Mouse (Mus musculus) MEL (cell line): ENCODE results near the gene Lipt1. TPM values are rescaled to one million over a fixed set of nuclear protein-coding genes. Genes with fewer than 3 reads are reported as not detected.

Source experiments
- DNase-seq: peaks from one replicate; pipeline ENCODE4 v3.0.0; 2011; ENCODE audit warnings: low read depth, low spot score
- H3K27ac ChIP-seq: 2 replicates; pipeline ENCODE4 v1.5.1; 2012; ENCODE audit warnings: low read depth, mild to moderate bottlenecking, control low read depth, low read length, moderate library complexity; ENCODE audit not compliant: control insufficient read depth
- H3K27me3 ChIP-seq, 2 experiments: fragments of 150-350 bp in 1 of 2; sonication (generic) in 1 of 2; 2 replicates each; pipeline ENCODE4 v1.6.1; 2012; ENCODE audit warnings: low read length in 2 of 2, mild to moderate bottlenecking in 2 of 2, improper control_type of control experiment in 1 of 2, moderate library complexity in 1 of 2; ENCODE audit not compliant: insufficient read depth in 2 of 2, control insufficient read depth in 1 of 2
- H3K36me3 ChIP-seq, 2 experiments: 2 replicates each; pipeline ENCODE4 v1.6.1; 2012 to 2014; ENCODE audit warnings: low read length in 2 of 2, improper control_type of control experiment in 1 of 2, inconsistent platforms in 1 of 2, mild to moderate bottlenecking in 1 of 2; ENCODE audit not compliant: insufficient read depth in 2 of 2, control insufficient read depth in 1 of 2
- H3K4me1 ChIP-seq, 2 experiments: fragments of 150-350 bp in 1 of 2; sonication (generic) in 1 of 2; 2 replicates each; pipeline ENCODE4 v1.6.1; 2012; ENCODE audit warnings: low read length in 2 of 2, improper control_type of control experiment in 1 of 2, mild to moderate bottlenecking in 1 of 2; ENCODE audit not compliant: insufficient read depth in 2 of 2, control insufficient read depth in 1 of 2
- H3K4me3 ChIP-seq, 2 experiments: fragments of 150-350 bp in 1 of 2; sonication (generic) in 1 of 2; 2 replicates each; pipeline ENCODE4 v1.5.1; 2012; ENCODE audit warnings: low read depth in 2 of 2, low read length in 2 of 2, mild to moderate bottlenecking in 2 of 2, moderate library complexity in 2 of 2, control low read depth in 1 of 2, improper control_type of control experiment in 1 of 2; ENCODE audit not compliant: control insufficient read depth in 1 of 2, insufficient read depth in 1 of 2
- H3K79me2 ChIP-seq: 2 replicates; pipeline ENCODE4 v1.6.1; 2012; ENCODE audit warnings: mild to moderate bottlenecking, low read length, moderate library complexity; ENCODE audit not compliant: control insufficient read depth, poor library complexity, insufficient read depth
- H3K9ac ChIP-seq: 2 replicates; pipeline ENCODE4 v1.6.1; 2012; ENCODE audit warnings: low read depth, mild to moderate bottlenecking, control low read depth, low read length, moderate library complexity; ENCODE audit not compliant: control insufficient read depth, poor library complexity, severe bottlenecking
- H3K9me3 ChIP-seq: fragments of 150-350 bp; sonication (generic); replicated peaks from 2 replicates; pipeline ENCODE4 v1.6.1; 2012; ENCODE audit warnings: mild to moderate bottlenecking, low read length, improper control_type of control experiment, moderate library complexity; ENCODE audit not compliant: insufficient read depth
- BHLHE40 ChIP-seq: IDR thresholded peaks from 2 replicates; pipeline ENCODE4 v1.6.1; 2012; ENCODE audit warnings: low read depth, mild to moderate bottlenecking, inconsistent platforms, low read length, improper control_type of control experiment, borderline replicate concordance
- CHD1 ChIP-seq: IDR thresholded peaks from 2 replicates; pipeline ENCODE4 v1.6.1; 2012; ENCODE audit warnings: low read depth, mild to moderate bottlenecking, inconsistent platforms, low read length, improper control_type of control experiment
- CTCF ChIP-seq, 3 experiments: IDR thresholded peaks in 2 of 3; conservative IDR thresholded peaks in 1 of 3; 2 replicates each; pipeline ENCODE4 v1.5.1; 2011 to 2012; ENCODE audit warnings: low read length in 3 of 3, low read depth in 2 of 3, mild to moderate bottlenecking in 2 of 3, improper control_type of control experiment in 1 of 3, inconsistent platforms in 1 of 3, mixed read lengths in 1 of 3, moderate library complexity in 1 of 3; ENCODE audit not compliant: control insufficient read depth in 1 of 3, insufficient read depth in 1 of 3, poor library complexity in 1 of 3, severe bottlenecking in 1 of 3
- E2F4 ChIP-seq: IDR thresholded peaks from 2 replicates; pipeline ENCODE4 v1.6.1; 2011; ENCODE audit warnings: low read depth, low read length, improper control_type of control experiment, borderline replicate concordance
- ETS1 ChIP-seq: IDR thresholded peaks from 2 replicates; pipeline ENCODE4 v1.6.1; 2012; ENCODE audit warnings: low read depth, mild to moderate bottlenecking, inconsistent platforms, low read length, improper control_type of control experiment, moderate library complexity
- KAT2A ChIP-seq: conservative IDR thresholded peaks from 2 replicates; pipeline ENCODE4 v1.6.1; 2012; ENCODE audit warnings: low read depth, low read length, improper control_type of control experiment, inconsistent platforms
- MAFK ChIP-seq: IDR thresholded peaks from 2 replicates; pipeline ENCODE4 v1.6.1; 2011; ENCODE audit warnings: low read depth, mild to moderate bottlenecking, low read length, improper control_type of control experiment, borderline replicate concordance
- MAZ ChIP-seq: IDR thresholded peaks from 2 replicates; pipeline ENCODE4 v1.6.1; 2012; ENCODE audit warnings: low read depth, mild to moderate bottlenecking, inconsistent platforms, low read length, improper control_type of control experiment
- MEF2A ChIP-seq: IDR thresholded peaks from 2 replicates; pipeline ENCODE4 v1.6.1; 2014; ENCODE audit warnings: low read depth, mild to moderate bottlenecking, inconsistent platforms, low read length, improper control_type of control experiment; ENCODE audit not compliant: poor library complexity, insufficient replicate concordance, severe bottlenecking; ENCODE audit errors: extremely low read depth
- NELFE ChIP-seq: IDR thresholded peaks from 2 replicates; pipeline ENCODE4 v1.6.1; 2011; ENCODE audit warnings: low read depth, low read length, improper control_type of control experiment
- POLR2AphosphoS2 ChIP-seq: IDR thresholded peaks from 2 replicates; pipeline ENCODE4 v1.6.1; 2011; ENCODE audit warnings: low read length, improper control_type of control experiment
- POLR2AphosphoS5 ChIP-seq: IDR thresholded peaks from 2 replicates; pipeline ENCODE4 v1.6.1; 2012; ENCODE audit warnings: low read depth, borderline replicate concordance, mild to moderate bottlenecking, inconsistent platforms, low read length, moderate library complexity, mixed read lengths
- RCOR1 ChIP-seq: IDR thresholded peaks from 2 replicates; pipeline ENCODE4 v1.6.1; 2012; ENCODE audit warnings: low read depth, mild to moderate bottlenecking, inconsistent platforms, low read length, improper control_type of control experiment
- SIN3A ChIP-seq: IDR thresholded peaks from 2 replicates; pipeline ENCODE4 v1.6.1; 2012; ENCODE audit warnings: low read length, improper control_type of control experiment, inconsistent platforms
- TAL1 ChIP-seq: IDR thresholded peaks from 2 replicates; pipeline ENCODE4 v1.6.1; 2012; ENCODE audit warnings: mild to moderate bottlenecking, inconsistent platforms, low read length, moderate library complexity, mixed read lengths
- USF1 ChIP-seq: IDR thresholded peaks from 2 replicates; pipeline ENCODE4 v1.6.1; 2014; ENCODE audit warnings: low read depth, mild to moderate bottlenecking, inconsistent platforms, low read length, improper control_type of control experiment, moderate library complexity
- USF2 ChIP-seq, 2 experiments: IDR thresholded peaks; 2 replicates each; pipeline ENCODE4 v1.6.1; 2011 to 2012; ENCODE audit warnings: improper control_type of control experiment in 2 of 2, low read length in 2 of 2, borderline replicate concordance in 1 of 2, inconsistent platforms in 1 of 2, low read depth in 1 of 2, mild to moderate bottlenecking in 1 of 2; ENCODE audit not compliant: insufficient read depth in 1 of 2
- ZKSCAN1 ChIP-seq: IDR thresholded peaks from 2 replicates; pipeline ENCODE4 v1.6.1; 2012; ENCODE audit warnings: low read depth, mild to moderate bottlenecking, inconsistent platforms, low read length, improper control_type of control experiment, moderate library complexity
- ZNF384 ChIP-seq: IDR thresholded peaks from 2 replicates; pipeline ENCODE4 v1.6.1; 2012; ENCODE audit warnings: low read depth, mild to moderate bottlenecking, inconsistent platforms, low read length, improper control_type of control experiment
- polyA plus RNA-seq, 2 experiments: library from polyadenylated mRNA; stranded (reverse) in 1 of 2; unstranded in 1 of 2; fragments of >175 nt in 1 of 2; fragments of >200 nt in 1 of 2; gene quantifications; 2 replicates each; pipeline versions ENCODE4 v1.2.1 to v1.2.4; 2012; ENCODE audit warnings: low replicate concordance in 2 of 2, low read depth in 1 of 2; ENCODE audit not compliant: insufficient read length in 2 of 2, insufficient read depth in 1 of 2, missing spikeins in 1 of 2
- total RNA-seq: library from RNA; depleted of rRNA; stranded (reverse); fragments of 300-350 nt; gene quantifications from 2 replicates; pipeline ENCODE4 v1.2.3, GENCODE M21; 2012

Gene Lipt1
- total and polyA plus RNA-seq, 3 experiments, result 7.1 to 7.9 TPM; not detected in 1

GRCm38 (mm10) chr1:37877736-37878460 is 6.4 kb downstream of the Lipt1 start:
- no peak for TF ChIP-seq NELFE
- TF ChIP-seq CHD1, result no peak
- no peak for TF ChIP-seq MEF2A
- Histone ChIP-seq H3K27ac (no peak overlapping the region), H3K36me3 (peaks cover 5% of the 10 kb centered on the region in 2 experiments)

GRCm38 (mm10) chr1:37883411-37883810 is 11.9 kb downstream of the Lipt1 start:
- no peak overlapping the region for H3K4me3 ChIP-seq
- H3K27ac ChIP-seq, result no peak overlapping the region
- H3K9me3 ChIP-seq, result no peaks in the 10 kb centered on the region
- H3K79me2 ChIP-seq, result no peaks in the 10 kb centered on the region
- H3K4me1 ChIP-seq, result 0 out of 4 replicates have a peak, but pooled peaks cover 0 to 4% of the 10 kb centered on the region in 2 experiments
- no peak for DNase-seq
- no peak for TF ChIP-seq ETS1
- TF ChIP-seq ZNF384, result peak; percentile 32; the same call in 1 of the 2 replicates
- TF ChIP-seq, all 39 proteins: peak for 1
- Histone ChIP-seq H3K27me3 (no peaks in the 10 kb centered on the region), H3K9ac (no peak overlapping the region), H3K36me3 (peaks cover 0 to 7% of the 10 kb centered on the region in 2 experiments; a peak in 2 of 4 replicates)

More at GRCm38 (mm10) chr1:37877736-37878460, 6.4 kb downstream of the Lipt1 start:
- DNase-seq, result no peak
- Histone ChIP-seq H3K9ac (no peak overlapping the region), H3K4me3 (no peak overlapping the region), H3K9me3 (no peaks in the 10 kb centered on the region), H3K27me3 (no peaks in the 10 kb centered on the region), H3K79me2 (no peaks in the 10 kb centered on the region), H3K4me1 (no peaks in the 10 kb centered on the region; a peak in 1 of 4 replicates)

DNA sequence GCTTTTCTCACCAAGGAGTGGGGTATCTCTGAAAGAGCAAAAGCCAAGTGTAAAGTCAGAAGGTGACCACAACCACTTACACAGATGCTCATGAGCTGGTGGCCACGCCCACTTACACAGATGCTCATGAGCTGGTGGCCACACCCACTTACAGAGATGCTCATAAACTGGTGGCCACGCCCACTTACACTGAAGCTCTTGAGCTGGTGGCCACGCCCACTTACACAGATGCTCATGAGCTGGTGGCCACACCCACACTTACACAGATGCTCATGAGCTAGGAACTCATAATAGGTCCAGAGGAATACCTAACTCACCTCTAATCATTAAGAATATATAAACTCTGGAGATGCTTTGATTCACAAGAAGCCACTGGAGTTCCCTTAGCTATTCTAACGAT is 12.9 kb downstream of the Lipt1 start:
- Histone ChIP-seq H3K36me3 (peaks cover 4 to 5% of the 10 kb centered on the region in 2 experiments; a peak in 3 of 4 replicates), H3K9ac (no peak overlapping the region), H3K4me1 (peaks cover 0 to 10% of the 10 kb centered on the region in 2 experiments; a peak in 1 of 4 replicates), H3K9me3 (no peaks in the 10 kb centered on the region), H3K27me3 (no peaks in the 10 kb centered on the region), H3K4me3 (no peak overlapping the region), H3K79me2 (peaks cover 5% of the 10 kb centered on the region), H3K27ac (no peak overlapping the region)
- TF ChIP-seq MEF2A, result no peak
- no peak for TF ChIP-seq CTCF (IDR thresholded peaks at IDR 0.05 in 2 of 3, conservative IDR thresholded peaks at IDR 0.05 in 1 of 3; ENCODE audit: control insufficient read depth in 1 of 3, insufficient read depth in 1 of 3, low read depth in 2 of 3, low read length in 3 of 3, poor library complexity in 1 of 3, severe bottlenecking in 1 of 3)
- TF ChIP-seq POLR2AphosphoS5, result no peak
- TF ChIP-seq USF2 (IDR thresholded peaks at IDR 0.05; ENCODE audit: borderline replicate concordance in 1 of 2, insufficient read depth in 1 of 2, low read depth in 1 of 2, low read length in 2 of 2), result no peak
- no peak for TF ChIP-seq ZNF384
- TF ChIP-seq MAZ, result no peak
- TF ChIP-seq NELFE, result no peak
- no peak for TF ChIP-seq TAL1
- no peak for TF ChIP-seq KAT2A
- TF ChIP-seq POLR2AphosphoS2, result no peak
- TF ChIP-seq USF1, result no peak
- no peak for TF ChIP-seq RCOR1
- TF ChIP-seq E2F4, result no peak
- no peak for TF ChIP-seq MAFK
- no peak for TF ChIP-seq SIN3A
- no peak for TF ChIP-seq ZKSCAN1
- TF ChIP-seq BHLHE40, result no peak
- peak; percentile 81 for DNase-seq
